Mouse (Mus musculus): ENCODE measurements around the gene Arhgef25. TPM values are rescaled to one million over a fixed set of nuclear protein-coding genes. Genes with fewer than 3 reads are reported as not detected.

Gene Arhgef25
- polyA plus RNA-seq, 1 experiment = 10.4 TPM

DNA sequence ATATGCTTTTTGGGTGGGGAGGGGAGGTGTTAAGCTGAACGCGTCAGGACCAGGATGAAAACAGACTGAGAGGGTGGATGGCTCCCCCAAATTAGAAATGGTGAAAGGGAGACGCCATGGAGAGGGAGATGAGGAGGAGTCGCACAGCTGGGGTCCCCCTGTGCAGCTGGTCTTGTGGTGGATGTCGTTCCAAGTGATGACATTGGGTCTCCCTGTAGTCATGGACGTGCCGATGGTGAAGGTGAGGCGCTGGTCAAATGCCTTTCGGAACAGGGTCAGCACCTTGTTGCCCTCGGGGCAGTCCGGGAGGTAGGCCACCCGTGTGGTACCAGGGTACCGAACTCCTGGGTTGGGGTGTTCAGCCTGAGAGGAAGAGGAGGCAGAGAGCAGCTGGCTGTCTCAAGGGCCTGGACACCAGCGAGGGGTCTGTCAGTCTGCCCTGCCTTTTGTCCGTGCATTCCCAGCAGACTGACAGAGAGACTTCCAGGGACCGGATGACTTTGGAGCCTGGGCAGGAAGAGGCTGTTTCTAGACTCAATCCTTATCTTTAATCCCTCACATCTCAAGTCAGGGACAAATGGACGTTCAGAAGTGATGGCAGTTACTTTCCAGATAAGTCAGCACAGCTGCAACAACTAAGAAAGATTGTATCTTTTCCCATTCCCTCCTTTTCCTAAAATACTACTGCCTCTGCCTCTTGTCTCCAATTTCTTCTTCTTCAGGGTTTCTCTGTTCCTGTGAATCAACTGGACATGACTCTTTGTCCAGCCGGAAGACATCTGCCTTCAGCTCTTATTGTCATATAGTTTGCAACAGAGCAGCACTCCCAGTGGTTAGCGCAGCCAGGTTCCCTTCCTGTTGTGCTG is 1.5 kb upstream of the Arhgef25 start:
- no peak overlapping the region for H3K4me3 ChIP-seq (ENCODE audit: low read depth, low read length)
- TF ChIP-seq CTCF (IDR thresholded peaks at IDR 0.05; ENCODE audit: extremely low read depth, insufficient read length, insufficient replicate concordance, low read depth, low read length) = no peak
- TF ChIP-seq POLR2A (IDR thresholded peaks at IDR 0.05; ENCODE audit: low read depth, low read length) = no peak
- H3K27ac ChIP-seq (ENCODE audit: insufficient read depth, low read depth, low read length) = no peak overlapping the region
- WGBS = 85% methylated on average over 19 of the region's 19 CpGs
- peaks cover 32% of the 10 kb centered on the region for H3K27me3 ChIP-seq (ENCODE audit: control insufficient read depth, insufficient read depth, low read length)
- H3K36me3 ChIP-seq (ENCODE audit: control insufficient read depth, insufficient read depth, low read length) = no peaks in the 10 kb centered on the region
- peaks cover 4% of the 10 kb centered on the region; the same call in 1 of the 2 replicates for H3K4me1 ChIP-seq (ENCODE audit: control insufficient read depth, insufficient read depth, insufficient read length, low read length)

DNA sequence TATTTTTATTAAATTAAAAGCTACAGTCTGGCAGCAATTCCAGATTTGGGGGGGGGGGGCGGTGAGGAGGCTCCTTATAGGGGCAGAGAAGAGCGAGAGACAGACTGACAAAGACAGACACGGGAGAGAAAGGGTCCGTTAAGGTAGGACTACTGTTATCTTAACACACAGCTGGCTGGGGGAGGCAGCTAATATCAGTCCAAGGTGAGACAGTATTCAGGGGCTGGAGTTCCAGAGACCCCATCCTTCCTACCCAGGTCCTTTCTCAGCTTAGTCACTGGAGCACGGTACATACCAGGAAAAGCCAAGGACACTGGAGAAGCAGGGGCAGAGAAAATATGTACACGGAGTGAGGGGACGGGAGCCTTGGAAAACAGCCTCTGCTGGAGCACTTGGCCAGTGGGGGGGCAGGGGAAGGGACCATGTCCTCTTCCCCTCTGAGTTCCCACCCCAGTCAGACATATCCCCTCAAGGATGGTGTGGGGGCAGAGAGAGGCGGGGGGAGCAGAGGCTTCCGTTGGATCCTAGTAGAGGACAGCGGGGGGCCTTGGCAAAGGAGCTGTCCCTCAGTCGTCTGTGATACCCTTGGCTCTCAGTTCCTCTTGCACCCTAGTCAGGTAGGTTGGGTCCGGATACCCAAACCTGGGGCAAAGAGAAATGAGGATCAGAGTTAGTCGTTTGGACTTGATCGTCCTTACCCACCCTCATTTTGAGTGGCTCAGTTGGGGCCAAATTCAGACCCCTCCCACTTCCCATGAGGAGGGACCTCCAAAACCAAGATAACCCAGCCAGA is 711 bp upstream of the Arhgef25 start:
- 67% methylated on average over 14 of the region's 14 CpGs for WGBS
- H3K27ac ChIP-seq (ENCODE audit: insufficient read depth, low read depth, low read length) = peak overlapping the region; percentile 18; the same call in 1 of the 2 replicates

DNA sequence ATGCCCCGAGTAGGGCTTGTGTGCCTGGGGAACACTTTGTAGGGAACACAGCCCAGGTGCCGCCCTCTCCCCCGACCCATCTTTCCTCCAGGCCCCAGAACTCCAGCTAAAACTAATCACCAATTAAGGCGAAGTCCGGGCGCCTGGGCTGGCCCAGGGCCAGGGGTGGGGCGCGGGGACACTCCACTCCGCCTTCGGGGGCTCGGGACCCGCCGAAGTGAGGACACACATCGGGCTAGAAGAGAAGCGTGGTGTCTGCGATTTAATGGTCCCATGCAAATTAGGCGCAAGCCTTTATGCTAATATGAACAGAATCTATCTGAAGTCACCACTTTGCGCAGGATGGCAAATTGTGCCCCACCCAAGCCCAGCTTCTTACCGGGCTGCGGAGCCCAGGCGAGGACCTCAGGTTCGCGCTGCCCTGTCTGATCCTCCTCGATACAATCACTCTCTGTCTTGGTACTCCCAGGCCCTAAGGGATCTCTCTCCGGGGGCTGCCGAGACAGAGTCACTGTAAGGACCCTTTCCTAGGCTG is 700 bp downstream of the Arhgef25 start:
- peaks cover 4% of the 10 kb centered on the region; the same call in 1 of the 2 replicates for H3K4me1 ChIP-seq (ENCODE audit: control insufficient read depth, insufficient read depth, insufficient read length, low read length)
- H3K27me3 ChIP-seq (ENCODE audit: control insufficient read depth, insufficient read depth, low read length) = peaks cover 33% of the 10 kb centered on the region
- no peaks in the 10 kb centered on the region for H3K36me3 ChIP-seq (ENCODE audit: control insufficient read depth, insufficient read depth, low read length)
- peak overlapping the region; percentile 81 for H3K27ac ChIP-seq (ENCODE audit: insufficient read depth, low read depth, low read length)
- H3K4me3 ChIP-seq (ENCODE audit: low read depth, low read length) = peak overlapping the region; percentile 63
- WGBS = 1% methylated on average over 26 of the region's 26 CpGs
- no peak for TF ChIP-seq CTCF (IDR thresholded peaks at IDR 0.05; ENCODE audit: extremely low read depth, insufficient read length, insufficient replicate concordance, low read depth, low read length)
- TF ChIP-seq POLR2A (IDR thresholded peaks at IDR 0.05; ENCODE audit: low read depth, low read length) = no peak

More for the DNA sequence above, 711 bp upstream of the Arhgef25 start:
- H3K27me3 ChIP-seq (ENCODE audit: control insufficient read depth, insufficient read depth, low read length) = peaks cover 33% of the 10 kb centered on the region
- H3K4me1 ChIP-seq (ENCODE audit: control insufficient read depth, insufficient read depth, insufficient read length, low read length) = peaks cover 4% of the 10 kb centered on the region; the same call in 1 of the 2 replicates
- TF ChIP-seq CTCF (IDR thresholded peaks at IDR 0.05; ENCODE audit: extremely low read depth, insufficient read length, insufficient replicate concordance, low read depth, low read length) = no peak
- H3K4me3 ChIP-seq (ENCODE audit: low read depth, low read length) = no peak overlapping the region
- H3K36me3 ChIP-seq (ENCODE audit: control insufficient read depth, insufficient read depth, low read length) = no peaks in the 10 kb centered on the region

DNA sequence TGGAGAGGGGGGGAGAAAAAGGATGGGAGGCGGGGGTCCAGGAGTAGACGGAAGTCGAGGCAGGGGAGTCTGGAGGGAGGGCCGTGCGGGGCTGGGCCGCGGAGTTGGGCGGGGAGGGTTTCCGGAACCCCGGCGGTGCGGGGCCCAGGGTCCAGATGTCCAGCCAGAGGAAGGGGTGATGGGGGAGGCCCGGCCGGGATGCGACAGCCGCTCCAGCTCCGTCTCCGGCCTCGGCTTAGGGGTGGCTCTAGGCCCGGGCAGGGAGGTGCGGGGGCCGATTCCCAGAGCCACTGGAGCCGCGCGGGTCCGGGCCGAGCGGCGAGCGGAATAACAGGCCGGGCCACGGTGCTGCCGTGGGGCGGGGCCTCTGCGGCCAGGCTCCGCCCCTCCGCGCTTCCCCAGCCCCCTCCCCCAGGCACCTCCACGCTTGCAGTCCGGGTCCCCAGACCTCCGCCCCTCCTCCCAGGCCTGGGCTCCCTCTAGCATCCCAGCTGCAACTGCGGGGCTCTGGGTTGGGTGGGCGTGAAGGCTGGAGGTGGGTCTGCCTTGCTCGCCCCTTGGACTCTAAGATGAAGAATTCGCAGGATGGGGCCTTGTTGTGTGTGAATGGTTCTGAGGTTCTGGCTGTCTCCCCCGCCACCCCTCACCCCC is 1.3 kb downstream of the Arhgef25 start:
- WGBS = under 1% methylated on average over 44 of the region's 46 CpGs
- Histone ChIP-seq H3K27ac (ENCODE audit: insufficient read depth, low read depth, low read length) (no peak overlapping the region), H3K36me3 (ENCODE audit: control insufficient read depth, insufficient read depth, low read length) (no peaks in the 10 kb centered on the region), H3K4me3 (ENCODE audit: low read depth, low read length) (peak overlapping the region; percentile 63), H3K4me1 (ENCODE audit: control insufficient read depth, insufficient read depth, insufficient read length, low read length) (peaks cover 6% of the 10 kb centered on the region; the same call in 1 of the 2 replicates), H3K27me3 (ENCODE audit: control insufficient read depth, insufficient read depth, low read length) (peaks cover 35% of the 10 kb centered on the region)
- TF ChIP-seq POLR2A (IDR thresholded peaks at IDR 0.05; ENCODE audit: low read depth, low read length) (no peak), CTCF (IDR thresholded peaks at IDR 0.05; ENCODE audit: extremely low read depth, insufficient read length, insufficient replicate concordance, low read depth, low read length) (no peak)

DNA sequence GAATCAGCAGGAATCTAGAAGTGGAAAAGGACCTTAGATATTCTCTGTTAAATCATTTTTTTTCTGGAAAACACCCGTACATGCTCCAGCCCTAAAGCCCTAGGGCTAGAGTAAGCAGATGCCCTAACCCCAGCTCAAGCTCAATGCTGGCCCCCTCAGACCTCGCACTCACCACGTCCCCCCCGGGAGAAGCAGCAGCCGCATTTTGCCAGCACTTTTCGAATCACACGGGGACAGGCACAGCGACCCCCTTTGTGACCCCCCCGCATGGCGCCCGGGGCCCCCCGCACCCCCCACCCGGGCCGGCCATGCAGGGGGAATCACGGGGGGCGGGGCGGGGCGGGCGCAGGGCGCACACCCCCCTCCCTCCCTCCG is 1.8 kb downstream of the Arhgef25 start:
- H3K27ac ChIP-seq (ENCODE audit: insufficient read depth, low read depth, low read length) = no peak overlapping the region
- H3K4me1 ChIP-seq (ENCODE audit: control insufficient read depth, insufficient read depth, insufficient read length, low read length) = peaks cover 8% of the 10 kb centered on the region; the same call in 1 of the 2 replicates
- H3K27me3 ChIP-seq (ENCODE audit: control insufficient read depth, insufficient read depth, low read length) = peaks cover 39% of the 10 kb centered on the region
- H3K36me3 ChIP-seq (ENCODE audit: control insufficient read depth, insufficient read depth, low read length) = no peaks in the 10 kb centered on the region
- WGBS = 3% methylated on average over 16 of the region's 21 CpGs
- TF ChIP-seq CTCF (IDR thresholded peaks at IDR 0.05; ENCODE audit: extremely low read depth, insufficient read length, insufficient replicate concordance, low read depth, low read length) (no peak), POLR2A (IDR thresholded peaks at IDR 0.05; ENCODE audit: low read depth, low read length) (no peak)
- peak overlapping the region; percentile 63 for H3K4me3 ChIP-seq (ENCODE audit: low read depth, low read length)

DNA sequence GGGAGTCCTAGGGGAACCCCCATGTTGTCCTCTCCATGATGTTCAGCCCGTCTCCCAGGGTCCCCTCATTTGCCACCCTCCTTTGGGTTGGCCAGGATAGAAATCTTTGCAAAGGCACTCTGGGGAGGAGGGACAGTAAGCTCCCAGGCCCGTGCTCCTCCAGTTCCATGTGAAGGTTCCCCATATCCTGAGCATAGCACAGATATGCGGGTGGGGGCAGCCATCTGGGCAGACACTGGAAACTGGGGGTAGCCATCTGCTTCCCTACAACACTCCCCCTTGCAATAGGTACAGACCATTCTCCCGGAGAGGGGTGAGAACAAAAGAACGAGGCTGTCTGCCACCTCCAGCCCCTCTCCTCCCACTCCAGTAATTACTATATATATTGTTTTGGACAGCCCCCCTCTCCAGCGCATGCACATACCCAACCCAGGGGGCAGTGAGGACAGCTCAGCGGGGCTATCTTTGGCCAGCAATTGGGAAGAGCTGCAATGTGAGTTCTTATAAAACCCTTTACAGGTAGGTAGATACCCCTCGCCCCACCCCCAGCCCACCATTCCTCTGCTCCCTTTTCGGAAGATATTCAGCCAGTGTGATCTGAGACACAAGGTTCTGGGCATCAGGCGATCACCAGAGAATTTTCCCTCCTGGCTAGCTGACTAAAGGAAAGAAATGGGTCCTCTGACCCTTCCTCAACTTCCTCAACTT is 2.4 kb downstream of the Arhgef25 start:
- peaks cover 8% of the 10 kb centered on the region; the same call in 1 of the 2 replicates for H3K4me1 ChIP-seq (ENCODE audit: control insufficient read depth, insufficient read depth, insufficient read length, low read length)
- TF ChIP-seq POLR2A (IDR thresholded peaks at IDR 0.05; ENCODE audit: low read depth, low read length) = no peak
- no peak overlapping the region for H3K27ac ChIP-seq (ENCODE audit: insufficient read depth, low read depth, low read length)
- no peaks in the 10 kb centered on the region for H3K36me3 ChIP-seq (ENCODE audit: control insufficient read depth, insufficient read depth, low read length)
- WGBS = 63% methylated on average over 10 of the region's 10 CpGs
- no peak overlapping the region for H3K4me3 ChIP-seq (ENCODE audit: low read depth, low read length)
- H3K27me3 ChIP-seq (ENCODE audit: control insufficient read depth, insufficient read depth, low read length) = peaks cover 43% of the 10 kb centered on the region

Measured in small intestine, adult 2 months (tissue).